Mouse (Mus musculus): ENCODE measurements around the gene Agbl2.

DNA sequence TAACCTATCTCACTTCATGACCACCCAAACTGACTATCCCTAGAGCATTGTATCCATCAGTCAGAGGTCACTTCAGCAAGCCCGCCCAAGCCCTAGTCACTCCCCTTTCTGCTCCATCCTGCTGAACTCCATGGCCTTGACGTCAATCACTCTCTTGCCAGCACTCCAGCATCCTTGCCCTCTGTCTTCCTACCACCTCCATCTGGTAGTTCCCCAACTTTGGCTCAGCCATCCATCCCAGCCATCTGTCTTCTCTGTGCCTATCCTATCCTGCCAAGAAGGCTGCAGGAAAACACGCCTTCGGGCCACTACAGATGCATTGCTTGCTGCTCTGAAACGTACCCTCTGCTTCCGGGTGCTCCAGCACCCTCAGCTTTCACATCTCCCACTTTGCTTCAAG is 41.3 kb downstream of the Agbl2 start:
- TF ChIP-seq CTCF (IDR thresholded peaks at IDR 0.05; ENCODE audit: low read depth): no peak
- TF ChIP-seq EP300 (IDR thresholded peaks at IDR 0.05; ENCODE audit: low read depth): no peak
